Mouse (Mus musculus): ENCODE results near the gene Peli1. TPM values are rescaled to one million over a fixed set of nuclear protein-coding genes. Genes with fewer than 3 reads are reported as not detected.
"Not testable (repeated sequence)": the region's sequence is repeated elsewhere in the genome, so short reads cannot be mapped to it uniquely, and the experiment has no call there.

Gene Peli1
- polyA plus RNA-seq, 1 experiment from 2014 or later, result 112 TPM

DNA sequence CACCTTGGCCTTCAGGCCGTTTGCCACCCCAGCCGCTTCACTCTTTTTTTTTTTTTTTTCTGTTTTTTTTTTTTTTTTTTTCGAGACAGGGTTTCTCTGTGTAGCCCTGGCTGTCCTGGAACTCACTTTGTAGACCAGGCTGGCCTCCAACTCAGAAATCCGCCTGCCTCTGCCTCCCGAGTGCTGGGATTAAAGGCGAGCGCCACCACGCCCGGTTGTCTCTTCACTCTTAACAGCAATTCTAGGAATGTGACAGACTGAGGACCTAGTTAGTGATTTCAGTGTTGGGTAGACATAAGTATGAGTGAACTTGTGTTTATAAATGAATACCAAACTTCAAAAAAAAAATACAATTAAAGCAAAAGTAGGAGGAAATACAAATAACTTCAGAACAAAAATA, 88.8 kb downstream of the Peli1 start:
- not testable (repeated sequence) for H3K4me2 ChIP-seq (replicated peaks; ENCODE audit: low read depth, low read length); ATAC-seq (ENCODE audit: low FRiP score)
- 92% methylated on average over 8 of the region's 9 CpGs for WGBS

DNA sequence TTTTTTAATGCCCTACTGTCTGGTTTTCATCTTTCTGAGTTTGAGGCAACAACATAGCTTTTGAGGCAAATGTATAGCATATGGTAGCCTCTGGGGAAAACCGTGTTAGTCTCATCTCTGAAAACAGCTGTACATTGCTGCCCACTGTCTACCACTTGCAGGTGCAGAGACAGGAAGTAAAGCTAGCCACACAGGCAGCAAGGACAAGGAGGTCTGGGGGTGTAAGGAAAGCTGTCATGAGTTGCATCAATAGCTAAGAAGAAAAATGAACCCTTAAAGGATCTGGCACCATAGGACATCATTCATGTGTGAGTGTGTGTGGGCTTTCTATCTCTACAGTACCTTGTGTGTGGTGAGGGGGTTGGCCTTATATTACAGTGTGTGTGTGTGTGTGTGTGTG, 89.6 kb downstream of the Peli1 start:
- 77% methylated on average over 1 of the region's 1 CpGs for WGBS
- no peak overlapping the region for H3K27ac ChIP-seq (ENCODE audit: low read depth, low read length)
- no peaks in the 10 kb centered on the region for H3K9me3 ChIP-seq (ENCODE audit: control insufficient read depth, low read length)
- no peaks in the 10 kb centered on the region for H3K27me3 ChIP-seq (ENCODE audit: control insufficient read depth, insufficient read depth, low read length)
- no peak for ATAC-seq (ENCODE audit: low FRiP score)
- H3K4me3 ChIP-seq (ENCODE audit: low read depth, low read length), result no peak overlapping the region
- no peaks in the 10 kb centered on the region for H3K4me1 ChIP-seq (replicated peaks; ENCODE audit: control insufficient read depth, insufficient read depth, low read length)
- H3K9ac ChIP-seq (ENCODE audit: low read depth, low read length), result no peak overlapping the region
- DNase-seq (ENCODE audit: low spot score), result no peak
- H3K4me2 ChIP-seq (replicated peaks; ENCODE audit: low read depth, low read length), result no peak overlapping the region
- no peaks in the 10 kb centered on the region for H3K36me3 ChIP-seq (ENCODE audit: control insufficient read depth, insufficient read depth, low read length)

More for the DNA sequence above, 88.8 kb downstream of the Peli1 start:
- H3K4me3 ChIP-seq (ENCODE audit: low read depth, low read length); H3K9me3 ChIP-seq (ENCODE audit: control insufficient read depth, low read length); H3K27me3 ChIP-seq (ENCODE audit: control insufficient read depth, insufficient read depth, low read length); H3K9ac ChIP-seq (ENCODE audit: low read depth, low read length); H3K4me1 ChIP-seq (replicated peaks; ENCODE audit: control insufficient read depth, insufficient read depth, low read length); H3K36me3 ChIP-seq (ENCODE audit: control insufficient read depth, insufficient read depth, low read length); DNase-seq (ENCODE audit: low spot score); H3K27ac ChIP-seq (ENCODE audit: low read depth, low read length): not testable (repeated sequence)

DNA sequence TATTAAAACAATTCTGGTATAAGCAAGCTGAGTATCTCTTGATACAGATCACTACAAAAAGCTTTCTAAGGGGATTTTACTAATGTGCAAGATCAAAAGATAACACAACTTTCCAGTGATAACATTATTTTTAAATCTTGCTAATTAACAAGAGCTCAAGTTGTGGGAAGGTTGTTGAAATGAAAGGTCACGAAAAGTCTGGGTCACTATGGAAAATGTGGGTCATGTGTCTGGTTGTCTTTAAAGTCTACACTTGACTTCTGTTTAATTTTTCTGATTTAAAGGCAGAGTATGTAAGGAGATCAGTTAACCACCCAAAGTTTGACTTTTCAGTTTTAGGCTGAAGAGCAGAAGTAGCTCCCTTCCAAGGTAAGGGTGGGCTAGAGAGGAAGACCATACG, 90.5 kb downstream of the Peli1 start:
- 86% methylated on average over 2 of the region's 2 CpGs for WGBS
- no peak for ATAC-seq (ENCODE audit: low FRiP score)

DNA sequence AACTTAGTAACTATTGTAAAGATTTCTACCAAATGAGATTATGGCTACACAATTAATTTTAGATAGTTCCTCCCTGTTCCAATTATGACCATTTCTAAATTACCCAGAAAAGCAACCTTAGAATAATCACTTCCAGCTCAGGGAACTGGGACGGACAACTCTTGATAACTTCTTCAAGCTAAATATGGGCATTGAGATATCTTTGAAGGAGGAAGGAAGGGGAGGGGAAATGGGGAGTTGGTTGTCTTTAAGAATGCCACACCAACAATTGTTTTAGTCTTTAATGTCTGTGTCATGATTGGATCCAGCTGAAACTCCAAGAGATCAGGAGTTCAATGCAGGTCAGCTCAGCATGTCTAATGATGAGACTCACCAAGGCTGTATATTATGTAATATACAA, 91.6 kb downstream of the Peli1 start:
- Histone ChIP-seq H3K27me3 (ENCODE audit: control insufficient read depth, insufficient read depth, low read length) (no peaks in the 10 kb centered on the region), H3K9me3 (ENCODE audit: control insufficient read depth, low read length) (no peaks in the 10 kb centered on the region), H3K27ac (ENCODE audit: low read depth, low read length) (no peak overlapping the region), H3K4me3 (ENCODE audit: low read depth, low read length) (no peak overlapping the region), H3K9ac (ENCODE audit: low read depth, low read length) (no peak overlapping the region), H3K4me1 (replicated peaks; ENCODE audit: control insufficient read depth, insufficient read depth, low read length) (no peaks in the 10 kb centered on the region), H3K36me3 (ENCODE audit: control insufficient read depth, insufficient read depth, low read length) (no peaks in the 10 kb centered on the region), H3K4me2 (replicated peaks; ENCODE audit: low read depth, low read length) (no peak overlapping the region)
- no peak for ATAC-seq (ENCODE audit: low FRiP score)
- 74% methylated on average over 1 of the region's 1 CpGs for WGBS
- no peak for DNase-seq (ENCODE audit: low spot score)

More for the DNA sequence above, 90.5 kb downstream of the Peli1 start:
- no peak for DNase-seq (ENCODE audit: low spot score)
- Histone ChIP-seq H3K36me3 (ENCODE audit: control insufficient read depth, insufficient read depth, low read length) (no peaks in the 10 kb centered on the region), H3K4me1 (replicated peaks; ENCODE audit: control insufficient read depth, insufficient read depth, low read length) (no peaks in the 10 kb centered on the region), H3K4me2 (replicated peaks; ENCODE audit: low read depth, low read length) (no peak overlapping the region), H3K4me3 (ENCODE audit: low read depth, low read length) (no peak overlapping the region), H3K9ac (ENCODE audit: low read depth, low read length) (no peak overlapping the region), H3K27ac (ENCODE audit: low read depth, low read length) (no peak overlapping the region), H3K27me3 (ENCODE audit: control insufficient read depth, insufficient read depth, low read length) (no peaks in the 10 kb centered on the region), H3K9me3 (ENCODE audit: control insufficient read depth, low read length) (no peaks in the 10 kb centered on the region)

DNA sequence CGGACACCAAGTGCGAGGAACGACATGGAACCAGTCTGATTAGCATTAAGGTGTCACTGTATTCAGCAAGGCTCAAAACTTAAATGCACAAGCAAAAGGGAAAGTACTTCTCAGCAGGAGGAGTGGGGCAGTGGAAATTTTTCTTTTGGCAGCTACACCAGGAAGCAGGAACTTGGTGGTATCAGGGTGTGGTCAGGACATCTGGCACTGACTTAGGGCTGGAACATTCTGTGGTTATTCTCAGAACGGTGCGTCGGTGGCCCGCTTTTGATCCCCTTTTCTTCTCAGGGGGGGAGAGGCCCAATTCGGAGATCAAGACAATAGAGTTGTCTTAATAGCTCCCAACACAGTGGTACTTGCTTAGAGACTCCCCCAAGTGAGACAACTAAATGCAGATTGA, 100.7 kb downstream of the Peli1 start:
- not testable (repeated sequence) for H3K27me3 ChIP-seq (ENCODE audit: control insufficient read depth, insufficient read depth, low read length); H3K4me1 ChIP-seq (replicated peaks; ENCODE audit: control insufficient read depth, insufficient read depth, low read length); H3K27ac ChIP-seq (ENCODE audit: low read depth, low read length); H3K4me2 ChIP-seq (replicated peaks; ENCODE audit: low read depth, low read length); ATAC-seq (ENCODE audit: low FRiP score); H3K36me3 ChIP-seq (ENCODE audit: control insufficient read depth, insufficient read depth, low read length); DNase-seq (ENCODE audit: low spot score); H3K9ac ChIP-seq (ENCODE audit: low read depth, low read length); H3K9me3 ChIP-seq (ENCODE audit: control insufficient read depth, low read length); H3K4me3 ChIP-seq (ENCODE audit: low read depth, low read length)
- 92% methylated on average over 8 of the region's 8 CpGs for WGBS

GRCm38 (mm10) chr11:21194851-21195250, 103.8 kb downstream of the Peli1 start:
- DNase-seq (ENCODE audit: low spot score) (no peak), ATAC-seq (ENCODE audit: low FRiP score) (no peak)
- Histone ChIP-seq H3K4me1 (replicated peaks; ENCODE audit: control insufficient read depth, insufficient read depth, low read length) (no peaks in the 10 kb centered on the region), H3K27ac (ENCODE audit: low read depth, low read length) (no peak overlapping the region), H3K4me2 (replicated peaks; ENCODE audit: low read depth, low read length) (no peak overlapping the region), H3K27me3 (ENCODE audit: control insufficient read depth, insufficient read depth, low read length) (no peaks in the 10 kb centered on the region), H3K9ac (ENCODE audit: low read depth, low read length) (no peak overlapping the region), H3K36me3 (ENCODE audit: control insufficient read depth, insufficient read depth, low read length) (no peaks in the 10 kb centered on the region), H3K9me3 (ENCODE audit: control insufficient read depth, low read length) (no peaks in the 10 kb centered on the region), H3K4me3 (ENCODE audit: low read depth, low read length) (no peak overlapping the region)
- 90% methylated on average over 3 of the region's 3 CpGs for WGBS

Other genes with a start within 250 kb of the Peli1 start
- gene Vps54, start 148.0 kb downstream of the Peli1 start, polyA plus RNA-seq (2014; fragmentation: Nextera tagmentation; extraction: Ambion mirVana), result 14.0 and 15.1 TPM in 2 replicates